Mouse (Mus musculus) central nervous system, embryonic 11.5 days (tissue): Measurements from ENCODE around the gene Cwc22. TPM values are rescaled to one million over a fixed set of nuclear protein-coding genes. Genes with fewer than 3 reads are reported as not detected.

Source experiments
- polyA plus RNA-seq: library from polyadenylated mRNA; depleted of rRNA; stranded (reverse); fragments of >200 nt; gene quantifications from 2 replicates; pipeline ENCODE4 v1.2.3, GENCODE M21; 2012; rRNA removed

Cwc22 gene
- polyA plus RNA-seq = 45.8 and 77.8 TPM in 2 replicates

GRCm38 (mm10) chr2:77945596-77946485 is at the start of gene Cwc22:
Gene Cwc22 (minus strand): TSS chr2:77946375.

Other genes starting within 250 kb of the Cwc22 start
- 1.0 and 2.1 TPM in 2 replicates for gene Zfp385b, start 126.7 kb downstream of the Cwc22 start, polyA plus RNA-seq